Mouse (Mus musculus) adrenal gland, postnatal 36 days (tissue): ENCODE results near the gene Gk5. TPM values are rescaled to one million over a fixed set of nuclear protein-coding genes. Genes with fewer than 3 reads are reported as not detected.
"Not testable (repeated sequence)": the region's sequence is repeated elsewhere in the genome, so short reads cannot be mapped to it uniquely, and the experiment has no call there.

Source experiments
- DNase-seq, 2 experiments: peaks; one replicate each; pipeline ENCODE4 v3.0.0; 2021; ENCODE audit warnings: mixed read lengths in 1 of 2
- long read RNA-seq, 2 experiments: library from polyadenylated mRNA; stranded (forward); transcript quantifications; one replicate each; pipeline ENCODE4 v2.0.0; 2021; ENCODE audit warnings: borderline sequencing depth in 2 of 2
- total RNA-seq, 2 experiments: library from RNA; stranded (reverse); gene quantifications; 2 replicates each; pipeline ENCODE4 v1.2.3; 2021

Gk5 gene
- 1 to 10 TPM; 8.0 to 8.3 TPM for total RNA-seq
- long read RNA-seq, experiment 1, partial matches to known transcripts, result 0 of 1 reads
- long read RNA-seq, experiment 1, other reads (novel, unspliced or antisense), result 1 of 1 reads
- long read RNA-seq, experiment 2, result 0 reads

- peak; percentile 99 to 100 for DNase-seq
These were observed at the start of gene Gk5 for GRCm38 (mm10) chr9:96118861-96119772. TSS of gene Gk5 (plus strand) at chr9:96119362.

GRCm38 (mm10) chr9:96078752-96079315 is 40.3 kb upstream of the Gk5 start:
- no peak for DNase-seq

- DNase-seq, result no peak
These were observed 33.9 kb upstream of the Gk5 start for GRCm38 (mm10) chr9:96085293-96085692.

GRCm38 (mm10) chr9:96087671-96088070 is 31.5 kb upstream of the Gk5 start:
- no peak for DNase-seq

GRCm38 (mm10) chr9:96088456-96088855 is 30.7 kb upstream of the Gk5 start:
- DNase-seq, result not testable (repeated sequence)

DNA sequence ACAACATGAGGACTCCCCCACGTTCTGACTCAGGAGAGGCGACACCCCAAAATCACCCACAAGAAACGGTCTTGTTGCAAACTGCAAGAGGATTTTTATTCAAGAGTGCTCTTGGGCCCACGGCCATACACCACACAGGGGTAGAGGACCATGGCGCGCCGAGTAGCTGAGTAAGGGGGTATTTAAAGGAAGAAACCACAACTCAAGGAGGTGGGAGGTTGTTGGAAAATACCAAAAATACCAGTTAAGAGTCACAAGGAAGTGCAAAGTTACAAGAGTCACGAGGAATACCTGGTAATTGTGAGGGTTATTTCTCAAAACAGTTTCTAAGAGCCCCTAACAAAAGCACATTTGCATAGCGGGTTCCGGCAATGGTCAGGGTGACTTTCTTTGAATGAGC is 26.5 kb upstream of the Gk5 start:
- DNase-seq, result not testable (repeated sequence)

- no peak for DNase-seq
These were observed 25.9 kb upstream of the Gk5 start for GRCm38 (mm10) chr9:96093221-96093620.

DNA sequence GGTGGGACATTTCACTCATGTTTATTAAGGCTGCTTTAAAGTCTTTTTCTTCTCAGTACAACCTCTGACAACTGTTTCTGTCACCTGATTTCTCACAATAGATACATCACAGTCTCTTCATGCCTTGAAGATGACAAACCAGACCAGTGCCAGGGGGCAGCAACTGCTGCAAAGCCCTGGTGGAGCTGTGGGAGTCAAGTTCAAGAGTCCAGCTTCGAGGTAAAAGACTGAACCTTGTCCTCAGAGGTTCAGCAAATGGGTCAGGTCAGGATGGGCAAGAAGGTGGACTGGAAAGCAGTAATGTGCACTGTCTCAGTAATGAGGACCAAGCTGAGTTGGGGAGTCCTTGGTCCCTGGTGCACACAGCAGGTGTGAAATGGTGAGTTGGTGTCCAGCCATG is 24.8 kb upstream of the Gk5 start:
- no peak for DNase-seq

DNA sequence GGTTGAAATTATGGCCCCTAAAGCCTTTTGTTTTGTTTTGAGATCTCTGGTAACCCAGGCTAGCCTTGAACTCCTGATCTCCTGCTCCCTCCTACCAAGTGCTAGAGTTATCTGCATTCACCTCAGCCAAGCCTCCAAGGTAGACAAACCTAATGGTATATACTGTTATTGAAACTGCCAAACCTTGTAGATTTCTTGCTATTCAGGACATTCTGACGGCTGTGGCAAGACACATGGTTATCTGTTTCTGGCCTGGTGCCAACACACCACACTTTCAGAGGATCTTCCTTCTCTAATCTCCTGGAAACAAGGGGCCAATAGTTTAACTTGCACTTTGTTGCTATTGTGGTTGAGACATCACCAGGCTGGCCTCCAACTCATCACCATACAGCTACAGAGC is 24.0 kb upstream of the Gk5 start:
- no peak for DNase-seq

GRCm38 (mm10) chr9:96102846-96103245 is 16.3 kb upstream of the Gk5 start:
- DNase-seq, result no peak

- peak in 1 of 2 experiments; percentile 6 for DNase-seq
These were observed 6.2 kb upstream of the Gk5 start for GRCm38 (mm10) chr9:96112879-96113361.

- DNase-seq, result no peak
These were observed 2.4 kb upstream of the Gk5 start for GRCm38 (mm10) chr9:96116801-96117200.

- DNase-seq, result no peak
These were observed 946 bp upstream of the Gk5 start for GRCm38 (mm10) chr9:96118216-96118615.

GRCm38 (mm10) chr9:96127972-96128371 is 8.8 kb downstream of the Gk5 start:
- DNase-seq, result no peak

- DNase-seq, result no peak
These were observed 13.9 kb downstream of the Gk5 start for GRCm38 (mm10) chr9:96132956-96133603.

DNA sequence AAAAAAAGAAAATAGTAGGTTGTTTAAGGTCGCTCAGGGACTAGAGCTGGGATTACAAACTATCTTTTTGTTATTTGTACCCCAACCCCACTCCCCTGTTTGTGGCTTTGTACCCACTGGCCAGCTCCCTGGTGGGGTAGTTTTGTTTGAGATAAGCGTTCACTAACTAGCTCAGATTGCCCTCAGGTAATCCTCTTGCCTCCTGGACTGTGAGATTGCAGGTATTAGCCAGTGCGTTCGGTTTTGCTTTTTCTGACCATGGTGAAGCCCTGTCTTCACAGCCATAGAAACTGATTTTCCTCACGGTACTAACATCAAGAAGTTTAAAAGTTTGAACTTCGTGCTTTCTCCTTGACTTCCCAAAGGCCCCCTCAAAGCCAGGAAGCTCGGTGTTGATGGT is 15.3 kb downstream of the Gk5 start:
- no peak for DNase-seq

DNA sequence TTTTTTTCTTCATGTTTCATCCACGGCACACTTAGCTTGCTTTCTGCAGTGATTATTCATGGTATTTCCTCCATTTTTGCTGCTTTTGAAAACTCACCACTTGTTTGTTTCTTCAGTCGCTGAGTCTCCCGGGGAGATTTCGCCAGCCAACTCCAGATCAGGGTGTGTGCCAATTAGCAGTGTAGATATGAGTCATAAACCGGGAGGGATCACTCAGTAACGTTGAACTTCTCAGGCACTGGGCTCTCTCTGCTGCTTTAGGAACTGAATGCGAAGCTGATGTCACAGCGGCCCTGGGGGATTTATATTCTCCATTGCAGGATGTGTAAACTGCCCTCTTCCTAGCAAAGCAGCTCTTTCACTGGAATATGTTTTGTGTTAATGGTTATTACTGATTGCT is 15.8 kb downstream of the Gk5 start:
- peak; percentile 68 to 73 for DNase-seq

DNA sequence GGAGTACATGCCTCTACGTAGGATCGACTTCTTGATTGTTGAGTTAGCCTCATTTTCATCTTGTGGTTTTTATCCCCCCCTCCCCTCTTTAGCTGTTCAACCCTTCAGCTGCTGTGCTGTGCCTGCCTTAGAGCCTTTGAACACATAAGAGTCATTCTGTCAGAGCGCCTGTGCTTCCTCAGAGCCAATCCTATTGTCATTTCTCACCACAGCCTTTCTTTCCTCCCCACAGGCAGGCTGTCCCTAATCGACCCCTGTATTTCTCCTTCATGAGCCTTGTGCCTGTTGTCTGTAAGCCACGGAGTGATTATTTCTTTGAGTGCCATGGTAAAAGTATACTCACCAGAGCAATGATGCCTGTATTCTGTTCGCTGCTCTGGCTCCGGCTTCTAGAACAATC is 16.3 kb downstream of the Gk5 start:
- no peak for DNase-seq

- no peak for DNase-seq
These were observed 19.8 kb downstream of the Gk5 start for GRCm38 (mm10) chr9:96138958-96139357.

GRCm38 (mm10) chr9:96139876-96140275 is 20.7 kb downstream of the Gk5 start:
- no peak for DNase-seq

- peak; percentile 23 to 38 for DNase-seq
These were observed 21.8 kb downstream of the Gk5 start for GRCm38 (mm10) chr9:96140931-96141330.

- no peak for DNase-seq
These were observed 23.3 kb downstream of the Gk5 start for GRCm38 (mm10) chr9:96142499-96142898.

DNA sequence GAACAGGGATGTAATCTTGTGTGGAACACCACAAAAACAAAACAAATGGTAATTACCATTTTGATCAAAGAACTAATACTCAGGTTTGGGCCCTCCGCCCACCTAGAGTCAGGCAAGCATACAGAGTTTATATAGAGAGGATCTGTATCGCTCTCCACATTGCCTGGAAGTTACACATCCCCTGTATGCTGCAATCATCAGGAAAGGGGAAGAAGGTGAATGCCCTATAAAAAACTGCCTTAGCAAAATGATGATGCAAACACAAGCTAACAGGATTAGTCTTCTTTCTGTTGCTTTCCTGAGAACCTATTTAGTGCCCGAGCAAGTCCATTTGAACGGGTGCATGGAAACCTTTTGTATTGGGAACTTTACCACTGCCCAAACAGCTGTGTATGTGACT is 24.5 kb downstream of the Gk5 start:
- no peak for DNase-seq
